9 mouse cellular contexts compared by ENCODE assay signal in genomic region chr10:75486086-75486979, GRCm38 (mm10). TPM values are rescaled to one million over a fixed set of nuclear protein-coding genes. Genes with fewer than 3 reads are reported as not detected.
DNase-seq lines count a peak whose midpoint lies in the region; ATAC-seq and TF ChIP-seq lines count a peak whose summit lies in the region.
"Had no signal": no experiment of that assay in that cellular context is flagged by ENCODE, and none has a peak within 500 bp of the region (broad histone marks: within the 10 kb centered on the region; RNA-seq: fewer than 3 reads in every experiment).

No protein-coding gene starts in this region.

- H3K4me2 ChIP-seq in embryonic facial prominence, embryonic 11.5 days (ENCODE audit: low read depth, low read length) = no peak overlapping the region
- H3K4me2 ChIP-seq in liver, postnatal 0 days (ENCODE audit: low read depth, low read length) = no peak overlapping the region
- H3K4me2 ChIP-seq: heart, embryonic 13.5 days had no signal

- TF ChIP-seq CTCF in liver, postnatal 0 days (IDR thresholded peaks at IDR 0.05; ENCODE audit: low read depth) = peak; percentile 98

- ATAC-seq in CD4-positive, CD25-positive, alpha-beta regulatory T cell, adult 4 months = peak; percentile 88
- 0 out of 2 replicates have a peak, but pooled peaks have one; percentile 76 for ATAC-seq in embryonic facial prominence, embryonic 11.5 days (replicated peaks; ENCODE audit: insufficient number of reproducible peaks, low FRiP score, low TSS enrichment, low read depth)
- peak; percentile 58; the same call in 1 of the 2 replicates for ATAC-seq in liver, postnatal 0 days

- WGBS in embryonic facial prominence, embryonic 11.5 days = 50% methylated on average over 9 of the region's 9 CpGs
- 47% methylated on average over 9 of the region's 9 CpGs for WGBS in liver, postnatal 0 days (ENCODE audit: insufficient replicate concordance)

- no peaks in the 10 kb centered on the region for H3K4me1 ChIP-seq in embryonic facial prominence, embryonic 11.5 days (ENCODE audit: control insufficient read depth, insufficient read depth, low read length)
- H3K4me1 ChIP-seq in liver, postnatal 0 days (ENCODE audit: insufficient read depth) = no peaks in the 10 kb centered on the region

- DNase-seq in adrenal gland, postnatal 25 days = peak; percentile 75
- peak; percentile 82 for DNase-seq in embryonic facial prominence, embryonic 11.5 days (ENCODE audit: low spot score)
- peak; percentile 82 for DNase-seq in heart, adult 8-10 months (ENCODE audit: low spot score)
- DNase-seq in kidney, postnatal 10 days = peak; percentile 91
- peak; percentile 84 for DNase-seq in liver, postnatal 0 days
- peak; percentile 57 for DNase-seq in ovary, postnatal 10 days (ENCODE audit: low spot score)
- DNase-seq in thymus, postnatal 0 days (ENCODE audit: low spot score) = peak; percentile 71

- H3K9me3 ChIP-seq in embryonic facial prominence, embryonic 11.5 days (replicated peaks; ENCODE audit: control insufficient read depth, low read length) = no peaks in the 10 kb centered on the region
- no peaks in the 10 kb centered on the region for H3K9me3 ChIP-seq in liver, postnatal 0 days (ENCODE audit: low read length)
- H3K9me3 ChIP-seq: heart, embryonic 13.5 days had no signal

- no peak overlapping the region for H3K4me3 ChIP-seq in embryonic facial prominence, embryonic 11.5 days (ENCODE audit: low read depth, low read length)
- H3K4me3 ChIP-seq in liver, postnatal 0 days (ENCODE audit: low read depth, low read length) = no peak overlapping the region
- H3K4me3 ChIP-seq: heart, embryonic 13.5 days had no signal

- H3K27me3 ChIP-seq in embryonic facial prominence, embryonic 11.5 days (ENCODE audit: control insufficient read depth, insufficient read depth, low read length) = no peaks in the 10 kb centered on the region
- no peaks in the 10 kb centered on the region for H3K27me3 ChIP-seq in liver, postnatal 0 days (ENCODE audit: insufficient read depth, low read length)
- H3K27me3 ChIP-seq: heart, embryonic 13.5 days had no signal

- no peaks in the 10 kb centered on the region for H3K36me3 ChIP-seq in embryonic facial prominence, embryonic 11.5 days (replicated peaks; ENCODE audit: control insufficient read depth, insufficient read depth, low read depth, low read length)
- no peaks in the 10 kb centered on the region for H3K36me3 ChIP-seq in liver, postnatal 0 days (replicated peaks; ENCODE audit: insufficient read depth, low read length)
- H3K36me3 ChIP-seq: heart, embryonic 13.5 days had no signal

- H3K27ac ChIP-seq in embryonic facial prominence, embryonic 11.5 days (replicated peaks; ENCODE audit: low read depth, low read length) = no peak overlapping the region
- no peak overlapping the region for H3K27ac ChIP-seq in liver, postnatal 0 days (ENCODE audit: low read depth)
- H3K27ac ChIP-seq: heart, embryonic 13.5 days had no signal

- no peak overlapping the region for H3K9ac ChIP-seq in embryonic facial prominence, embryonic 11.5 days (replicated peaks; ENCODE audit: low read length)
- H3K9ac ChIP-seq in liver, postnatal 0 days (replicated peaks) = no peak overlapping the region
- H3K9ac ChIP-seq: heart, embryonic 13.5 days had no signal

- no peak for TF ChIP-seq EP300 in liver, postnatal 0 days (IDR thresholded peaks at IDR 0.05; ENCODE audit: low read depth)

RNA-seq across cellular contexts. Expression of gene Snrpd3, which starts 31.0 kb away (rescaled TPM):
- polyA plus RNA-seq in CD4-positive, CD25-positive, alpha-beta regulatory T cell, adult 4 months (2017; shearing (Covaris generic)) = 100 to 1,000 TPM; 103 to 218 TPM
- total RNA-seq in adrenal gland, postnatal 25 days (2021) = 82.5 and 104 TPM in 2 replicates
- polyA plus RNA-seq in embryonic facial prominence, embryonic 11.5 days (2014; fragmentation: Nextera tagmentation; extraction: Ambion mirVana) = 207 and 210 TPM in 2 replicates
- total RNA-seq in heart, adult 8-10 months (2022) = 10 to 100 TPM; 64.0 to 72.6 (median 68.3) TPM
- polyA plus RNA-seq in liver, postnatal 0 days (2015; fragmentation: Nextera tagmentation; extraction: Ambion mirVana) = 51.9 and 58.8 TPM in 2 replicates
- 149 and 167 TPM in 2 replicates for polyA plus RNA-seq in thymus, postnatal 0 days (2015; fragmentation: Nextera tagmentation; extraction: Ambion mirVana)

RNA-seq across cellular contexts. Expression of gene Gucd1, which starts 31.4 kb away (rescaled TPM):
- polyA plus RNA-seq in CD4-positive, CD25-positive, alpha-beta regulatory T cell, adult 4 months (2017; shearing (Covaris generic)) = 10 to 100 TPM; 16.2 to 23.0 TPM
- 28.8 and 32.0 TPM in 2 replicates for total RNA-seq in adrenal gland, postnatal 25 days (2021)
- polyA plus RNA-seq in embryonic facial prominence, embryonic 11.5 days (2014; fragmentation: Nextera tagmentation; extraction: Ambion mirVana) = 31.4 and 33.3 TPM in 2 replicates
- total RNA-seq in heart, adult 8-10 months (2022) = 10 to 100 TPM; 34.0 to 37.2 (median 36.1) TPM
- 45.2 and 45.6 TPM in 2 replicates for polyA plus RNA-seq in liver, postnatal 0 days (2015; fragmentation: Nextera tagmentation; extraction: Ambion mirVana)
- polyA plus RNA-seq in thymus, postnatal 0 days (2015; fragmentation: Nextera tagmentation; extraction: Ambion mirVana) = 17.5 and 18.2 TPM in 2 replicates
